Mouse (Mus musculus): ENCODE measurements around the gene Bace1.

Gene Bace1

DNA sequence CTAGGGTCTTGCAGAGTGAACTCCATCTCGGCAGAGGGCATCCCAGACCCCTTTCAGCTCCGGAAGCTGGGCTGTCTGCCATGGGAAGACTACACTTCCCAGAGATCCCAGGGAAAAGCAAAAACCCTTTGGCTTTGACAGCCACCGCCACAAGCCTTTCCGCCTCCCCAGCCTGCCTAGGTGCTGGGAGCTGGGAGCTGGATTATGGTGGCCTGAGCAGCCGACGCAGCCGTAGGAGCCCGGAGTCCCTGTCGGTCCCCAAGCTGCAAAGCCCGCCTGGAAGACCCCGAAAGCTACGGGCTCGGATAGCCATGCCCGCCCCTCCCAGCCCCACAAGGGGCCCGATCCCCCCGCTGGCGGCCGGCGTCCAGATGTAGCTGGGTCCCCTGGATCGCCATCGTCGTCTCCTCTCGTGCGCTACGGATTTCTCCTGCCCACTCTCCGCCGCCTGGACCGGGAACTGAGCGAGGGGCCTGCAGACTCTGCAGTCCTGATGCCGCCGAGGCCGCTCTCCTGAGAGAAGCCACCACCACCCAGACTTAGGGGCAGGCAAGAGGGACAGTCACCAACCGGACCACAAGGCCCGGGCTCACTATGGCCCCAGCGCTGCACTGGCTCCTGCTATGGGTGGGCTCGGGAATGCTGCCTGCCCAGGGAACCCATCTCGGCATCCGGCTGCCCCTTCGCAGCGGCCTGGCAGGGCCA is at the start of gene Bace1:
Gene Bace1 (plus strand): TSS at position 147 of the 705 bp plus-strand sequence.
- DNase-seq: peak; percentile 91

DNA sequence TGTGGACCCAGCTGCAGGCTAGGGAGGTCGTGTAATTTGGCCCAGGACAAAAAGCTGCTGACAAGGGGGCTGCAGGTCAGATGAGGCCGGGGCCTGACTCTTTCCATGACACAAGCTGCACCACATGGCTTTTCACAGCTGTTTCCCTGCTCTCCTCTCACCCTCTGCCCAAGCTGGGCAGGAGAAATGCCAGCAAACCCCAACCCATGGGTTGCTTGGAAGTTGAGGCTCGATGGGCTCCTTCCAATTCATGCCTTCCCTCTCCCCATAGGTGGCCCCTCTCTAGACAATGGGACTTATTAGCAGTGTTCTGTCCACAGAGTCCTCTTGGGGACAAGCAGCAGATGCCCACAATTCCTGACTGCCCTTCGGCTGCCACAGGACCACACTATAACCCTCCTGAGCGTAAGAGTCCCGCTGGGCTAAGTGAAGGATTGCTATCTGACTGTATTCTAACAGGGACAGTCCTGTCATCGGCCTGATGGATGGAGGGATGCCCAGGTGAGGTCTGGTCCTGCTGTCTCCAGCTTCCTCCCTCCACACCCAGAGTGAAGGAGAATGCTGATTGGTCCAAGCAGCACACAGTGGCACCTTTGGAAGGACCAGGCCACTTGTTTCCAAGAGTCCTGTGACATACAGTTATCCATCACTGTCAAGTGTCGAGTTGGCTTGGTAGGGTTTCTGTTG is 46.8 kb upstream of the Bace1 start:
- no peak for DNase-seq

DNA sequence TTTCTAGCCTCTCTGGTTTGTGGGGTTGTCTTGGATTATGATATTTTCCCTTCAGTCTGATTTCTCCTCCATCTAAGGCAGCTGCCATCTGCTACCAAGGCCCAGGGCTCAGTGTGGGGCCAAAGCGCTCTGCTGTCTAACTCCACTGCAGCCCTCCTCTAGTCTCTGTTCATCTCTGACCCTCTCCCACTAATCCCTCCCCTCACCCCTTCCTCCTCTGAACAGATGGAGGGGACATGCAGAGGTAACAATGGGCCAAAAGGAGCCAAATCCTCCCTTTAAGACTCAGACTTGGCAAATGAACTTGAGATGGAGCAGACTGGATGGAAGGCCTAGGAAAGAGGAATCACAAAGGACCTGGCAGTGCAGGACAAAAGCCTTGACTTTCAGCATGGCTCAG is 46.1 kb upstream of the Bace1 start:
- DNase-seq: no peak

DNA sequence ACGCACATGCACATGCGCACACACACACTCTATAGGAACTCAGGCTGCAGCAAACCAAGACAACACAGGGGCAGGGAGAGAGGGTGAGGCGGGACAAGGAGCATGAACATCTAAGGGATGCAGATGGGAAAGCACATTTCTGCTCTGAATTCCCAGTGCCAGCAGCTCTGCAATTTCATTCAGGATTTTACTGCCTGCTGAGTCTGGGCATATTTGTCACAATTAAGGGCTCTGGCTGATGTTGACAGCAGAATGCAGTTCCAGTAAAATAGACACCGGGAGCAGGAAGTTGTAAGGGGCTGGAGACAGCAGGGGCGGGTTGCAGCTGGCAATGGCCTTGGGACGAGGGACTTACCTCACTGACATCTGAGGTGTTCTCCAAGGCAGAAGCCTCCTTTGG is 44.7 kb upstream of the Bace1 start:
- no peak for DNase-seq

DNA sequence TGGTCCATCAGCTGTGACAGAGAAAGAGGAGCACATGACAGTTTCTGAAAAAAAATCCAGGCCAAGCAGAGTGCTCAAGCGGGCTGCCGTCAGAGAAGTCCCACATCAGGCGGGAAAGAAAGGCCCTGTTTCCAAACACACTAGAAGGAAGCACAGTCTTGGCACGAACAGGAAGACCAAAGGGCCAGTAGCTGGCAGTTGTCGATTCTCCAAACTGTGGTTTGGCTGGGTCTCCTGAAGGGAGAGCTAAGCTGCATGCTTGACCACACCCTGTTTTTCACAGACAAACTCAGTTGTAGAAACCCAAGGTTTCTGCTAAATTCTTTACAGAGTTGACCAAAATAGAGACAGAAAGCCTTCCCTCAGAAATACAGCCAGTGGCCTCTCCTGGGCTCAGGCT is 42.7 kb upstream of the Bace1 start:
- no peak for DNase-seq

DNA sequence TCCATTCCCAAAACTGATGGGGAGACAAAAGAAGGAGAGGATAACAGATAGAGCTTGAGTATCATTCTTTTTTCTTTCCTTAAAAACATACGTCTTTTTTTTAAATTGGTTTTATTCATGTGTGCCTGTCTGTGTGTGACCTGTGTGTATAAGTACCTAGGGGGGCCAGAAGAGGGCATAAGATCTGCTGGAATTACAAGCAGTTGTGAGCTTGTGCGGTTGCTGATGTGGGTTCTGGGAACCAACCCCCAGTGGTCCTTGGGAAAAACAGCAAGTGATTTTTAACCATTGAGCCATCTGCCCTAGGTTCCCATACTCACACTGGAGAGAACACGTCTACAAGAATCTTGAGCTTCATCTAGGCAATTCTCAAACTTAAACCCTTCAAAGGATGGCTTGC is 41.1 kb upstream of the Bace1 start:
- DNase-seq: no peak

DNA sequence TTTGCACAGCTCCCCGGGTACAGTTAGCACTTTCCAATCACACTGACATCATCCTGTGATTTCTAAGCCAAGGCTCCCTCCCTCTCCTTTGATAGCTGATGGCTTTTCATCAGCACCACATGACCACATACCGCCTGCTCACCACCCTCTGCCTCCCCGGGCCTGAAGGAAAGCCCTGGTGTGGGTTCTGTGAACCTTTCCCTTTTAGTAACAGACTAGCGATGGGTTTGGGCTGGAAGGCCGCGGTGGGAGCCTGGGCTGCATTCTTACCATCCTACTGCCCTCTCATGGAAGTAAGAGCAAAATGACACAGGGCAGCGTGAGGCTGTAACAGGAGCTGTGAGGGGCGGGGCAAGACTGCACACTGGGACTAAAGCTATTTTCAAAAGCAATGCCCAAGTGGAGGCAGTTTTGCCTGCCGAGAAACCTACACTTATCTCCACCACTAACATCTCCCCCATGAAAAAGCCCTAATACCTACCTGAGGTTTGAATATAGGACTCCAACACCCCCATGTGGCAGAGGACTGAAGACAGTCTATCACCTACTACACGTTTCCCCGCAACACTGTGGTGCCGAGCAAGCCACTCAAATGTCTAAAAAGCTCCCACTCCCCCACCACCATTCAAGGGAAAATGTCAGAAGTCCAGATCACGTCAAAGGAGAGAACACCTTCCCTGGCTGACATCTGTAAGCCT is 39.8 kb upstream of the Bace1 start:
- peak; percentile 22 for DNase-seq

DNA sequence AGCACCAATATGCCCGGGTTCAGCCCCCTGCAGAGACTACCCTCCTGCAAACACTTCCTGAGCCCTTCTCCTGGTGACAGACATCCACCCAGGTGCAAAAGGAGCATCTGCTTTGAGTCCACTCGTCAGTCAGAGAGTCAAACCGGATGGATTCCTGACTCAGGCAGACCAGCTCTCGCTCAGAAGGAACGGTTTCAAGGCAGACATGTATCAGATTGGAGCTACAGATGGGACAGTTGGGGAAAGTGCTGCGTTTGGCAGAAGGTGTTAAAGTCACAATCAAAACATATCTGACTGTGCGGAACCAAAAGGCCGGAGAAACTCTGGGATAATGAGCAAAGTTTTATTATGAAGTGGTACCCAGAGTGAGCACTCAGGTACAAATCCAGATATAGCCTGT is 39.0 kb upstream of the Bace1 start:
- no peak for DNase-seq

DNA sequence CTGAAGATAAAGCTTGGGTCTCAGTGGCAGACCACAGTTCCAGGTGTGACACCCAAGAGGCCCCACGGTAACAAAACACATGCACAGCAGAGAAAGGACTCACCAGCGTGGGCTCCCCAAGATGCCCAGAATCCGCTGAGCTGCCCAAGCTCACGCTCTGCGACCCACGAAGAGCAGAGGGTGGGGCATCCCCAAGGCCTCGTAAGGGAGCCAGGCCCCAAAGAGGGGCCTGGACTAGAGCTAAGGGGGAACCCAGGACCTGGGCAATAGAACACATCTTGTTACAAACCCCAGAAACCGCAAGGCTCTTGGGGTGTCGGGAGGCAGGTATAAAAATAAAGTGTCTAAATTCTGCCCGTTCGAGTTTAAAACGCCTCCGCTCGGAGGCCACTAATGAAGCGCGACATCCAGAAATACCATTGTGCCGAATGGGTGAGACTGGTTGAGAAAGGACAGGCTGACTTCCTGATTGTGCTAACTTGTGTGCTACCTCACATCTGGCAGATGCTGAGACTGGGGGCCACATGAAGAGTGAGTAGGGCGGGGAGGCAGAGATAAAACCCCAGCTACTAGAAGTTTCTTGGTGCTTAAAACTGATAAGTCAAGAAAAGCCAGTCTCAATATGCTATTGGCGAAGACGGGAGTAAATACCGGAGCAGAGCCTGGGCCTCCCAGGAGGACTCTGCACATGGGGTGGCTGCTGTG is 35.2 kb upstream of the Bace1 start:
- no peak for DNase-seq

DNA sequence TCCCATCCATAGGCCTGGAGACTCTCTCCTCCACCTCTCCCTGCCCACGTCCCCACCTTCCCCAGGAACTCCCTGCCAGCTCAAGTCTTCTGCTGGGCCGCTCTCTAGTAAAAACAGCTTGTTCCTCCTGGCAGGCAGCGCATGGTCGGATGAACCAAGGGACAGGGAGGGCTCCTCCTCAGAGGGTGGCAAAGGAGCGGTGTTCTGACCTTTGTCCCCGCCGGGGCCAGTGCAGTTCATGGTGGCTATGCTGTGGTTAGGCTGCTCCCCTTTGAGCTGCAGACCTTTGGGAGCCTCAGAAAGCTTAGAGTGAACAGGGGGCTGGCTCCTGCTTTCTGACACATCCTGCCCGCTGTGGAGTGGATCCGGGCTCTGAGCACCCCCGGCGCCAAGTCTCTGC is 31.5 kb upstream of the Bace1 start:
- DNase-seq: no peak

DNA sequence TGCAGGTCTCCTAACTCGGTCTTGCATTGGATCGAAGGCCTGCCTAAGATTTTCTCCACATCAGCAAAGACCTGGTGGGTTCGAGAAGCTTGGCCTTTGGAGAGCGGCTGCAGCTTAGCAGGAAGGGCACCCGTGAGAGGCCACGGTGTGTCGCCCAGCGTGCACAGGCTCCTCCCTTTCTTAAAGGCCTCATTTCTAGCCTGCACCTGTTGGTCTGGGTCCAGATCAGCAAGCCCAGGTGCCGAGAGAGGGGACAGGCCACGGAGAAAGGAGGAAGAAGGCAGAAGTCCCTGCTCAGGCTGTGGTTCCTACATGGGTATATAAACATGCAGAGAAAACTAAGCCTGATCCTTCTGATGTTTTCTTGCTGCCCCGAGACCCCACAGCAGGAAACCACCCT is 31.0 kb upstream of the Bace1 start:
- DNase-seq: no peak

DNA sequence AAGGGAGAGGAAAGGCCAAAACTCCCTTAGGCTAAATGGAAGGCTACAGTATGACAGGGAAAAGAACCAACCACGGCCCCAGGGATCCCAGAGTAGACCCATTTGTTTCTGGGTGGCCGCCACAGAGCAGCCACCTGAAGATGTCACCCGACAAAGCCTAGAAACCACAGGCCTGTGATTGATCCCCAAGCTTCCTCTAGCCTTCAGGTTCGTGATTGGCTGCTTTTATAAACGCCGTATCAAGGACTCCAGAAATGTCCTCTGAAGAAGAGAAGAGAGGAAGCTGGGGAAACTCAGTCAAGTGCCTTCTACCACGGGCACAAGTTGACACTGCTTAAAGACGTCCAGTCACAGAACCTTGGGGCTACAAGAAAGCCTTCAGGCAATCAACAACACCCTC is 30.6 kb upstream of the Bace1 start:
- no peak for DNase-seq

DNA sequence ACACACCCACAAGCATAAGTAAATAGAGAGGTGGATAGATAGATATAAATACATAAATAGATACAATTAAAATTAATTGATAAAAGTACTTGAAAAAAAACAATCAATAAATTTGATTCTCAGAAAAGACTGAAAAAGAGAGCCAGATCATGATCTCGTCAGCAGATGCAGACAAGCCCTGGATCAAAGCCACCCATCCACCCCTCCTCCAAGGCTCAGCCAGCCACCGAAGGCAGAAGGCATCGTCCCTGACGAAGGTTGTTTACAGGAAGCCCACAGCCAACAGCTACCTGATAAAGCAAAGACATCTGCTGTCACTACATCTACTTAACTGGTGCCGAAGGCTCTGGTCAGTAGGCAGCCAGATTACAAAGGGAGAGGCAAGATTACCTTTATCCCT is 26.4 kb upstream of the Bace1 start:
- DNase-seq: no peak

DNA sequence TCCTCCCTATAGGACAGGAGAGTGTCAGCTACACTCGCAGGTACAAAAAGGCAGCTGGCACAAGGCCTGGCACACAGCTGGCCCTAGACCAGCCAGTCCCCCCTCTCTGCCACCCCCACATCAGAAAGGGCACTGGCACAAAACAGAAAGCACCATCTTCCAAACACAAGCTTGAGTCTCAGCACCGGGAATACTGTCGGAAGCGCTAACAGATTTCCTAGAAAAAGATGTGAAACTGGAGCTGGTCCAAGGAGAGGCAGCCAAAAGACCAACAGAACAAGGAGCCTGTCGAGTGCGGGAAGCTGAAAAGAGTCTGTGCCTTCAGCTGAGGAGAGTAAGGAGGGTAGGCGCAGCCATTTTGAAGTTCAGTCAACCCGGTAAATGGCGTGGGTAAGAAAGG is 23.3 kb upstream of the Bace1 start:
- DNase-seq: peak; percentile 65

DNA sequence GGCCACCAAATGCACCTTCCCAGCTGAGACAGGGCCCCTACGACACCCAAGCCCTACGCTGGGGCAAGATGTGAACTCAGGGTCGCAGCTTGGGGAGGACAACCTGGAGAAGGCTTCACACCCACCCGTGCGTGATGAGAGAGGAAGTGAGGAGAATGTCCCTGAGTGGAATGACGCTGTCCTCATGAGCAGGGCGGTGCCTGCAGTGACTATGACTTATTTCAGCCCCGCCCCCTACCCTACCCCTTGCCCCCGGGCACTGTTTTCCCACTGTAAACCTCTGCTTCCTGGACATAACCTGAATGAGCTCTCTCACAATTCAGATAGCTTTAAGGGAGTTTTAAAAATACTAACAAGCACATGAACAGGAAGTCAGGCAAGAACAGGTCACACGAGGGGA is 22.9 kb upstream of the Bace1 start:
- DNase-seq: no peak

DNA sequence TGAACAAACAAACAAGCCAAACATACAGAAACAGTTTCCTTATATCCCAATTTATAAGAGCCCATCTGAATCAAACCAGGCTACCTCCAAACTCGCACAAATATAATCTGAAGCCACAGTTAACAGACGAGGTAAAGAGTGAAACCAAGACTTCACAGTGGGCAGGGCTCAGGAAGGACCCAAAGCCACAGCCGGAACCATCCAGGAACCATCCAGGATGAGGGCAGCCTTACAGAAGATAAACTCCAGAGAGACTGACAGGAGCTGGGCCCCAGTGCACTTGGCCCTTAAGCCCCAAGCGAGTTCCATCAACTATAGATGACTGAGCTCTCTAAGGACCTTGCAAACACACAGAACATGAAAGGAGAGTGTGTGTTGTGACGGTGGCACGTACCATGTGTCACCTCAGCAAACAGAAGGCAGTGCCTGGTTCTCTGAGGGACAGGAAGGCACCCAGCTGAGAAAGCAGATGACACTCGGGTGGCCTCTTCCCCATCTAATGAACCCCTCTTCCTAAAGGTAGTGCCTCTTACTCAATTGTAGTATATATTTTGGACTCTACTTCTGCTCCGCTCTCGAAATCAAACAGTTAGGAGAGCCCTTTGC is 19.9 kb upstream of the Bace1 start:
- no peak for DNase-seq

DNA sequence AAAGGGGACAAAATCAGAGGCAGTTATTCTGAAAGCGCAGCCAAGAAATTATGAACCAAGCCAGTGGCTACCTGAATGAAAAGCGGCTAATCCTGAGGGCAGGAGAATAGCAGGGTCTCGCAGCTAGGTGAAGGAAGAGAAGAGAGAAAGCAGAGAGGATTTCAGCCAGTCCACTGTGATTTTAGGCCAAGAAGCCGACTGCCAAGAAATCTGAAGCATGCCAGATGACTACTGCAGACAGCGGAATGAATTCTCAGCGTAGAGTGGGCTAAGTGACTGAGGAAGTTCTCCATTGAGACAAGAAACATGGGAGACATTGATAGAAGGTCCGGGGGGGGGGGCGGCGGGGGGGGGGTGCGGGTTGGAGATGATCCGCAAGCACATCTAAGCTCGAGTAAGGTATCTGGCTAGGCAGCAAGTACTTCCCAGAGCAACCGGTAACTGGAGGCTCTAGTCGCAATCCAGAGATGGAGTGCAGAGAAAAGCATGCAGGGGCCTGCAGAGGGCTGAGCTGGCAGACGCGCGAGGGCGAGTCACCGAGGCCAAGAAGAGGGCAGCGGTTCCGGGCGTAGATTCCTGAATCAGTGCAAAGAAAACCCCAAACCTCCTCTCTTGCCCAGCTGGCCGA is 10.6 kb upstream of the Bace1 start:
- DNase-seq: no peak

DNA sequence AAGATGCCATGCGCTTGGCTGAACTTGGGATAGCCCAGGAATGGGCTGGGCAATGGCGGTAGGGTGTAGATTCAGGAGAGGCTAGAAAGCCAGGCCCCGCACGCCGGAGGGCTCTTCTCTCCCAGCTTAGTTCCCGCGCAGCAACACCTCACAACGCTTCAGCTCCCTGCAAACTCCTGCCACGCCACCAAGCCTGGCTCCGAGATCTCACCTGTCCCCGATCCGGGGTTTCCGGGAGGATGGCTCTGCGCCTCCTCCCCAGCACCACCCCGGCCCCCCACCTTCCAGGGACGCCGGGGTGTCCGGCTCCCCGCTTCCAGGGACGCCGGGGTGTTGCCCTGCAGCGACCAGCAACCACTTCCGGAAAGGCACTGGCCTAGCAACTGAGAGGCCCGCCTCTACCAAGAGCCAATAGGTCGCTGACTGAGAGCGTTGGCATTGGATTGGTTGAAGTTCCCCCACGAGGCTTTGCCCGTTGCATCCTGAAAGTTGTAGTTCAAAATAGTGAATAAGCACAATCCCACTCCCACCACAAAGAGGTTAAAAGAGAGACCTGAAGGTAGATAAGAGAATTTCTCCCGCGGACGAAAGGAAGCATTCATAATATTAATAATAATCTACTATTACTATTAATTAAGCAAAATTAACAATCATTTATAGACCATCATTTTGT is 10.0 kb upstream of the Bace1 start, which contains the start of gene Cep164:
Gene Cep164 (minus strand): TSS at position 401 of the 673 bp plus-strand sequence.
- DNase-seq: peak; percentile 92

DNA sequence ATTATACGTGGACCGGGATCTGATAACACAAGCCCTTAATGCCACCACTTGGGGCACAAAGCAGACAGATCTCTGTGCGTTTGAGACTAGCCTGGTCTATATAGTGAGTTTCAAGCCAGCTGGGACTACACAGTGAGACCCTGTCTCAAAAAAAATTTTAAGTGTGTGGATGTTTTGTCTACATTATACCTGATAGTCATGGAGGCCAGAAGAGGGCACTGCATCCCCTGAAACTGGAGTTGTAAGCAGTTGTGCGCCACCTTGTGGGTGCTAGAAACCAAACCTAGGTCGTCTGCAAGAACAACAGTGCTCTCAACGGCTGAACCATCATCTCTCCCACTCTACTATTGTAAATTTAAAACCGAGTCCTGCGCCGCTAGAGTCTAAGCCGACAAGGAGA is 9.3 kb upstream of the Bace1 start:
- DNase-seq: peak; percentile 68

DNA sequence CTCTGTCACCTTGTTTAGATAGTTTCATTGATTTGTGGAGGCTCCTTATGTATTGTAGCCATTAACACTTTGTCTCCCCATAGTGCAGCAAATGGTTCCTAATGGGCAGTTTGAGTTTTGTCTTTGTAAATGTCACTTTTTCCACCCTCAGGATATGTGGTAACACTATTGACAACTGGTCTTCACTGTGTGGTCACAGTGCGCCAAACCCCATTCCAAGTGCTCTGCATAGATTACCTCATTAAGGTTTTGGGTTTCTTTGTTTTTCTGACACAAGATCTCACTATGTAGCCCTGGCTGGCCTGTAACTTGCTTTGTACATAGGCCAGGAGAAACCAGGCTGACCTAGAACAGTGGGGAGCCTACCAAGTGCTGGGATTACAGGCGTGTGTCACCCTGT is 5.5 kb upstream of the Bace1 start:
- no peak for DNase-seq

DNA sequence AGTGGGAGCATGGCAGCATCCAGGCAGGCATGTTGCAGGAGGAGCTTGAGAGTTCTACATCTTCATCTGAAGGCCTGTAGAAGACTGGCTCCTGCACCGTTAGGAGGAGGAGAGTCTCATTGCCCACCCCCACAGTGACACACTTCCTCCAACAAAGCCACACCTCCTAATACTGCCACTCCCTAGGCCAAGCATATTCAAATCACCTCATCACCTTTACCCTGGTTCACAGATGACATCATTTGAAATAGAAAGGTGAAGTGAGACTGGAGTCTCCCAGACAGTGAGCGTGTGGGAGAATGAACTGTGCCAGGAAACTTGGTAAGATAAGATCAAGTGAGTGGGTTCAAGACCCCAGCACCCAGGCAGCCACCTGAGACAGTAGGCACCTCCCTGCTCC is 4.9 kb upstream of the Bace1 start:
- no peak for DNase-seq

DNA sequence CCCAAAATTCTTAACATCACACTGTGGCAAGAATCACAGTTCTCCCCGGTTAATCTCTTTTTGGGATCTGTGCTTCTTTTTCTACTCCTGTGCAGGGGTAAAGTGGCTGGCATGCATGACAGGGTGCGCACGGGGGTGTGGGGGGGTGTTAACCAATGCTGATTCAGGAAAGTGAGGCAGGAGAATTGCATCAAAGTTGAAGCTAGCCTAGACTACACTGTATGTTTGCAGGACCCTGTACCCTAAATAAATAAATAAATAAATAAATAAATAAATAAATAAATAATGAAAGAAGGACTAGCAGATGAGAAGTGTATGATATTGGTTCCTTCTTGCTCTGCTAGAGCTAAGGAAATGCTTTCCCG is 329 bp upstream of the Bace1 start:
- no peak for DNase-seq

All from right cerebral cortex, adult 18-20 months (tissue).